Mouse (Mus musculus) gastrocnemius, adult 8-10 months (tissue): ENCODE data around the gene Sorcs2. TPM values are rescaled to one million over a fixed set of nuclear protein-coding genes. Genes with fewer than 3 reads are reported as not detected.

Experiments used
- DNase-seq, 2 experiments: peaks; one replicate each; pipeline ENCODE4 v3.0.0; 2022; ENCODE audit warnings: low spot score in 2 of 2
- total RNA-seq, 4 experiments: library from RNA; stranded (reverse); gene quantifications; 2 replicates each; pipeline ENCODE4 v1.2.4; 2022

The Sorcs2 gene
- total RNA-seq, 4 experiments from 2014 or later = 0.92 to 2.3 (median 1.2) TPM

DNA sequence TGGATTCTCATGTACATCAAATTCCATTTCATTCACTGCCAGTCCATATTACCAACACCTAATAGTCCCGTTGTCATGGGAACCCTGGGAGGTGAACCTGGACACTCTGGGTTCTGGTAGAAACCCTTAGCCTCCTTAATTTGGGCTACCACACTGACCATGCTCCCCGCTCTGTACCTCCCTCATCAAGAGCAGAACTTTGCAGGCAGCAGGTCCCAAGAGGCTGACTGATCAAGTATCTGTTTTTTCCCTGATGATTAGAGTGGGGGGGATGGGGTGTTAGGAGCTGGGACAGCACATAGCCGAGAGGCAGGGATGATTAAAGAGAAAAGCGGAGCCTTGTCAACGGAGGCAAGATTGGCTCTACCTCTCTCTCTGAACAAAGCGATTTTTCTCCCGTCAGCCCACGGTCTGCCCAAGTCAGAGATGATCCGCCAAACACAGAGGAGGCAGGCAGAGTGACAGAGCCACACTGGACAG lies 167.6 kb downstream of the Sorcs2 start:
- no peak for DNase-seq

- no peak for DNase-seq
These were observed 169.3 kb downstream of the Sorcs2 start for GRCm38 (mm10) chr5:36228405-36229370.

DNA sequence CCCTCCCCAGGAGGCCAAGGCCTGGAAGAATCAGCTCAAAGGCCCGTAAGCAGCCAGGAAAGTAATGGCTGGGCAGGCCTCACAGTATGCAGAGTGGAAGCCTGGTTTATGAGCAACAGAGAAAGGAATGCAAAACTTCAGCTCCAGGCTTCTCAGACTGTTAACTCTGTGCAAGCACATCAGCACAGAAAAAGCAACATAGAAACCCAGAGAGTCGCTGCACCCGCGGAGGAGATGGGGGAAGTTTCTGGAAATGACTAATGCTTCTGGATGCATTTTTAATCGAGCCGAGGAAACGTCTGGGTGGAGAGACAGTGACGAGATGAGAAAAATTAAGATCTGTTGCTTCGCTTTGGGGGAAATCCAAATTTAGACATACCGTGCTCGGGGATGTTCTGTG lies 171.6 kb downstream of the Sorcs2 start:
- no peak for DNase-seq

DNA sequence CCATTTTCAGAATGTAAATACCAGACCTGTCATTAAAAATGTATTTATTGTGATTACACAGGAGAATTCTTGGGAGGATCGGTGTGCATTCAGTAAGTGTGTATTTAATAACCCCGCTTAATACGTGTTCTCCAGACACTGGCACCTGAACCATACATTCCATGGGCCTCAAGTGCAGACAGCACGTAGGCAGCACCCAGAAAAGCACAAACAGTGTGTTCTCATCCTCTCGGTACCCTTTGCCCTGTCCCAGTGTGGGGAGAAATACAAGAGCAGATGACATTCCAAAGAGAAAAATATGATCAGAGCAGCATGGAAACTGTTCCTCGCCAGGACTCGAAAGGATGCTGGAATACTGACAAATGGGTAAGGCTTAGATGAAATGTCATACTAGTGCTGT lies 172.1 kb downstream of the Sorcs2 start:
- DNase-seq = no peak

- no peak for DNase-seq
These were observed 174.2 kb downstream of the Sorcs2 start for GRCm38 (mm10) chr5:36223787-36224186.

GRCm38 (mm10) chr5:36220626-36221025 lies 177.3 kb downstream of the Sorcs2 start:
- no peak for DNase-seq

DNA sequence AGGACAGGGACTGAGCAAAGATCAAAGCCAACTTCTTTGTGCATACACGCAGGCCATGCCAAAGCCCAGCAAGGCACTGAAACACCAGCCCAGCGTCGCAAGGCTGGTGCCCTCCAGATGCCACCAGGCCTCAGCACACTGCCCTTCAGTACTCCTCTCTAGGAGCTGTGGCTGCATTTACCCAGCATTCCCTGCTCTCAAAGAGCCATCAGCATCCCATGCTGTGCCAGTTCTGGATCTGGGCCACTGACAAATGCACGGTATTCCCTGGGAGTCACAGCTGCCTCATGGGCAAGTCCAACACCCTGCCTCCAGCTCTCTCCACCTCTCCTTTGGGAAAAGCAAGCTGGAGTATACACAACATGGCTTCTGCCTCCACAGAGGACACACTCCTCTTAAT lies 177.8 kb downstream of the Sorcs2 start:
- DNase-seq = no peak

DNA sequence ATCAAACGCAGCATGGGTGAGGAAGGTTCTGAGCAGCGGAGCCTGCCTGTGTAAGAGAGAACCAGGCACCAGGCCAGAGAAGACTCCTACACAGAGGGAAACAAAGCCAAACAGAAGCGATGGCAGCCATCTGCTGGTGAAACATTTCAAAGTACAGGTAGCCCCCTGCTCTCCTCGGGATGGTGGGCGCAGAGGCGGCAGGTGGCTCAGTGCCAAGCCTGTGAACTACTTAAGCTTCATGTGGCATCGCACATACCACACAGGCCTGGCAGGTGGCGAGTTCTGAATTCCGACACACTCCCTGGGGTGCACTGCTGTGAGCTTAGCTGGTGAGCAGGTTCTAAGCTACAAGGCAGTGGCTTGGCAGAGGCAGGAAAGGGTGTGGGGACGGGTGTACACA lies 184.6 kb downstream of the Sorcs2 start:
- DNase-seq = no peak

DNA sequence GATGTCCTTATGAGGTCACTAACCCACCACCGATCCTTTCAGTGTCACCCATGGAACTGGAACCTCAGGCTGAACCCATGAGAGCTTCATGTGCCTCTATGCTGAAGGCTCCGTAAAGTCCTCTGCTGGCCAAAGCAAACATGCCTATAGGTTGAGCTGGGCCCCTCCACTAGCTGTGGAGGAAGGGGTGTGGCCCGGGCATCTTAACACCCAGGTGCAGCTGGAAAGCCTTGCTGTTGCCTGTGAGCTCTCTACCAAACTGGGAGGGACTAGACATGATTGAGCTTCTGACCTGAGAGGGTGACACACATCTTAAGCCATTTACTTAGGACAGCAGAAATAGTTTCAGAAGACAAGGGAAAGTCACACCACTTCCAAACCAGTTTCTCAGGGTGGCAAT lies 189.1 kb downstream of the Sorcs2 start:
- no peak for DNase-seq

GRCm38 (mm10) chr5:36205397-36205796 lies 192.5 kb downstream of the Sorcs2 start:
- DNase-seq = no peak

DNA sequence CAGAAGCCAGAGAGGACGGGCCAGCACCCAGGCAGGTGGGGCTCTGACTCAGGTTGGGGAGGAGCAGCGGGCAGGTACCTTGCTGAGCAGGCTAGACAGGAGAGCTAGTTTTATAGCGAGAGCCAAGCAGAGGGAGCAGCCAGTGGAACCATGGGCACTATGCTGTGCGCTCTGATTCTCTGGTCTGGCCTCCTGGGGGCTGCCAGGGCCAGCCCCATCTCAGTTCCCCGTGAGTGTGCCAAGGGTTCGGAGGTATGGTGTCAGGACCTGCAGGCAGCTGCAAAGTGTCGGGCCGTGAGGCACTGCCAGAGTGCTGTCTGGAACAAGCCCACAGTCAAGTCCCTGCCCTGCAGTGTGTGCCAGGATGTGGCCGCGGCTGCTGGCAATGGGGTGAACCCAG lies 194.0 kb downstream of the Sorcs2 start, which contains the start of gene Psapl1:
Gene Psapl1 (plus strand): TSS at position 106 of the 400 bp plus-strand sequence.
- DNase-seq = peak in 1 of 2 experiments; percentile 38

DNA sequence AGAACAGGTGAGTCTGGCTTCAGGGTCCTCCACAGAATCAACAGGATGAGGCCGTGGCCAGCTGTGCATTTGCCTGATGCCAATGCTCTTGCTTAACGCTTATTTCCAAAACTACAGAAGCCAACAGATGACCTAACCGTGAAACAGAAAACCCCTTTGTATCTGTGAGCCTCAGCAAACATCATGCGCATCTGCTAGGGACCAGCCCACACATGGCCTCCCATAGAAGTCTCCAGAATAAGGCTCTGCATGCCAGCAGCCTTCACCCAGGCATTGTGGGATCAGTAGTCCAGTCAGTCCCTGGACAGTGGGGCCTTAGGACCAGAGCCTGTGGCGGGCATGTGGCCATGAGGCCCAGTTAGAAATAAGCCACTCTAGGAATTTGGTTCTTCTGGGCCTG lies 194.5 kb downstream of the Sorcs2 start:
- no peak for DNase-seq

DNA sequence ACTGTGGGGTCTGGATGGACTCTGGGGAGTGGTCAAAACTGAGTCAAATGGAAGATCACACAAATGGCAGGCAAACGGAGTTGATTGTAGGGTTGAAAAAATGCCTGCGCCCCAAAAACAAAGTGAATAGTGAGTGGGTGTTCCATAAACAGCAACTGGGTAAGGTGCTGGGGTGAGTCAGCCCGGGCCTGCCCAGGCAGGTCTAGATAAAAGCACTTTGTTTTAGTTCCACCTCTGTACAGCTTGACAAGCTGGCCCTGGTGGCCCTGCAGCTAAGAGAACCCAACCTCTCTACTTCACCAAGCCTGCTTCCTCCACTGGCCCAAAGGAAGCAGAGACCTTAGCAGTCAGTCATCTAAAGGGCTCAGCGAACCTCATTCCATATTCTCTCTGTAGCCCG lies 195.2 kb downstream of the Sorcs2 start:
- no peak for DNase-seq

DNA sequence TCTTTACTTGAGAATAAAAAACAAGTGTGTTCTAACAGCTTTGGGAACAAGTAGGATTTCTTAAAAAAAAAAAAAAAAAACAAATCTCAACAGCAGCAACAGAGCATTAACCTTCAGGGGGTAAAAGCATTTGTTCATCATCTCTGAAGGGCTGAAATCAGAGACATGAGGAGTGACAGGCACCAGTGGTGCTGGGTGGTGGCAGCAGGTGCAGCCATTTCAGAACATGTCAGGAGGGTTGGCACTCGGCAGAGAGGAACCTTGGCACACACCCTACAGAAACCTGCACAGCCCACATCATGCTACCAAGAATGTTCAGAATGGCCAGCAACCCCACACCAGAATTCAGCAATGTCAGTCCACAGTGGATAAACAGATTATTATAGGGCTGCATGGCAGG lies 198.4 kb downstream of the Sorcs2 start:
- DNase-seq = no peak

- DNase-seq = no peak
These were observed 202.5 kb downstream of the Sorcs2 start for GRCm38 (mm10) chr5:36195436-36195835.

- no peak for DNase-seq
These were observed 203.3 kb downstream of the Sorcs2 start for GRCm38 (mm10) chr5:36194631-36195030.

- DNase-seq = no peak
These were observed 205.3 kb downstream of the Sorcs2 start for GRCm38 (mm10) chr5:36192677-36193076.

DNA sequence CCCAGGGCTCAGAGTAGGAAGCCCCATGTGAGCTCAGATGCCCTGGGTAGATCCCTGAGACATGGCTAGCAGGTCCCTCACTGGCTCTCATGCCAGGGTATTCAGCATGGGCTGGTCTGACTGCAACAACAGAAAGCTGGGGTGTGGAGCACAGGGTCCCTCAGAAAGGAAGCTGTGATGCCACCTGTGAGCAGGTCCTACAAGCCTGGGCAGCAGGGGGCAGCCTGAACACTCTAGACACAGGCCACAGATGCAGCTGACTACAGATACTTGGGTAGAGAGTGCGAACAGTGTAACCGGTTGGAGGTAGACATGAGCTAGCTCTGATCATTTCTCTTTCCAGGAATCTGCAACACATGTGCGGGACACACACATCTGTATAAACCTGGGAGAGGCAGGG lies 206.1 kb downstream of the Sorcs2 start:
- no peak for DNase-seq

GRCm38 (mm10) chr5:36191285-36191684 lies 206.7 kb downstream of the Sorcs2 start:
- no peak for DNase-seq

DNA sequence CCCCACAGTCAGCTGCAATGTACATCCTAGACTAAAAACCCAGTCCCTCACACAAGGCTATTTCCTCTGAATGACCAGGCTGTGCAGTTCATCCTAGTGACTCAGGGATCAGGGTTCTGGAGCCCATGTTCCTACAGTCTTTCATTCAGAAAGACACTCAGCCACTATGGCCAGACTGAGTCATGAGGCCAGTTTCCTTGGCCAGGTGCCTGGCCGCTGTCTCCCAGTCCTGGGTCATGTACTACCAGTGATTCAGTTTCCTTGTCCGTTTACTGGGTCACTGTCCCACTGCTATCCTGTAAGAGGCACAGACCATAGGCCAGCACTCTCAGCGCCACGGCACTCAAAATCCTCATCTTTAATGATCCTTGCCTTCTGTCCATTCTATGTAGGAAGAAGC lies 209.6 kb downstream of the Sorcs2 start:
- DNase-seq = peak; percentile 41 to 42

GRCm38 (mm10) chr5:36186294-36187053 lies 211.5 kb downstream of the Sorcs2 start:
- DNase-seq = no peak

- DNase-seq = no peak
These were observed 215.6 kb downstream of the Sorcs2 start for GRCm38 (mm10) chr5:36182326-36182725.
